Mouse (Mus musculus): ENCODE measurements around the gene Cntnap1. TPM values are rescaled to one million over a fixed set of nuclear protein-coding genes. Genes with fewer than 3 reads are reported as not detected.

The Cntnap1 gene
- polyA plus RNA-seq, 1 experiment from 2014 or later: 0.28 TPM

DNA sequence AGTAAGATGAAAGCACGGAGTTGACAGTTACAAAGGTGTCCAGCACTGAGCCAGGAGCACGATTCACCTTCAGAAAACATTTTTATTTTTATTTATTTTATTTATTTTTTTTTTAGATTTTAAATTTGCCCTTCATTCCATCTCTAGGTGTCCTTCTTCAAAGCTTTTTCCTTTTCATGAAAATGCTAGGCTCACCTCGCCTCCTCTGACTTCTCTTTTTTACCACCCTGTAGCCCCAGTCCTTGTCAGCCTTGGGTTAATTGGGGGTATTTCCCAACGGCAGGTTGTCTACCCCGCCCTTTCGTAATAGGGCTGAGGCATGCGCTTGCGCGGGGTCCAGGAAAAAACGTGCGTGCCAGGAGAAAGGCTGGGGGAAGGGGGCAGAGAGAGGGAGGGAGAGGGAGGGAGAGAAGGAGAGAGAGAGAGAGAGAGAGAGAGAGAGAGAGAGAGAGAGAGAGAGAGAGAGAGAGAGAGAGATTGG is 5.4 kb downstream of the Cntnap1 start:
- Histone ChIP-seq H3K9me3 (replicated peaks) (no peaks in the 10 kb centered on the region), H3K27ac (replicated peaks) (no peak overlapping the region; the same call in 1 of the 2 replicates), H3K36me3 (no peaks in the 10 kb centered on the region), H3K4me1 (peaks cover 80% of the 10 kb centered on the region), H3K27me3 (ENCODE audit: low read depth, poor library complexity, severe bottlenecking) (peaks cover 89% of the 10 kb centered on the region), H3K4me3 (peak overlapping the region; percentile 48)
- 10% methylated on average over 11 of the region's 11 CpGs for WGBS
- no peak for DNase-seq (ENCODE audit: low spot score)

DNA sequence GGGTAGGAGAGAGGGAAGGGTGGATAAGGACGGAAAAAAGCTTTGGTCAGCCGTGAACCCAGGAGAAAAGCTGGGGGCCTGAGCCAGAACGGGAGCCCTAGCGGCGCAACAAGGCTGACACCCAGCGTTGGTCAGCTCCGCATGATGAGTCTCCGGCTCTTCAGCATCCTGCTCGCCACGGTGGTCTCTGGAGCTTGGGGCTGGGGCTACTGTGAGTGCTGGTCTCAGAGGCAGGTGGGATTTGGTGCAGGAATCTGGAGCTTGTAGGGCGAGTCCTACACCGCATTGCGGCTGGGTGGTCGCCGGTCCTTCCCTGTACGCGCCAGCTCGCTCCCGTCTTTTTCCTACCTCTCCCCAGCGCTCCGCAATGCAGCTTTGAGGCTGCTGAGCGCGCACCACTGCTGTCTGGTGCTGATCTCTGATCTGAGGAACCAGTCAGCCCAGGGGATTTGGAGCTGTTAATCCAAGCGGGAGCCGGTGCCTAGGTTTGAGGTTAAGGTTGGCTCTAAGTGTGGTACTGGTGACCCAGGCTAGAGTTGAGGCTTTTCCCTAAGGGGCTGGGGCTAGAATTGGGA is 5.9 kb downstream of the Cntnap1 start:
- peak; percentile 57 for DNase-seq (ENCODE audit: low spot score)
- Histone ChIP-seq H3K27ac (replicated peaks) (peak overlapping the region; percentile 39; the same call in 1 of the 2 replicates), H3K36me3 (no peaks in the 10 kb centered on the region), H3K4me3 (peak overlapping the region; percentile 48), H3K9me3 (replicated peaks) (no peaks in the 10 kb centered on the region), H3K27me3 (ENCODE audit: low read depth, poor library complexity, severe bottlenecking) (peaks cover 86% of the 10 kb centered on the region), H3K4me1 (peaks cover 76% of the 10 kb centered on the region)
- WGBS: under 1% methylated on average over 25 of the region's 25 CpGs

DNA sequence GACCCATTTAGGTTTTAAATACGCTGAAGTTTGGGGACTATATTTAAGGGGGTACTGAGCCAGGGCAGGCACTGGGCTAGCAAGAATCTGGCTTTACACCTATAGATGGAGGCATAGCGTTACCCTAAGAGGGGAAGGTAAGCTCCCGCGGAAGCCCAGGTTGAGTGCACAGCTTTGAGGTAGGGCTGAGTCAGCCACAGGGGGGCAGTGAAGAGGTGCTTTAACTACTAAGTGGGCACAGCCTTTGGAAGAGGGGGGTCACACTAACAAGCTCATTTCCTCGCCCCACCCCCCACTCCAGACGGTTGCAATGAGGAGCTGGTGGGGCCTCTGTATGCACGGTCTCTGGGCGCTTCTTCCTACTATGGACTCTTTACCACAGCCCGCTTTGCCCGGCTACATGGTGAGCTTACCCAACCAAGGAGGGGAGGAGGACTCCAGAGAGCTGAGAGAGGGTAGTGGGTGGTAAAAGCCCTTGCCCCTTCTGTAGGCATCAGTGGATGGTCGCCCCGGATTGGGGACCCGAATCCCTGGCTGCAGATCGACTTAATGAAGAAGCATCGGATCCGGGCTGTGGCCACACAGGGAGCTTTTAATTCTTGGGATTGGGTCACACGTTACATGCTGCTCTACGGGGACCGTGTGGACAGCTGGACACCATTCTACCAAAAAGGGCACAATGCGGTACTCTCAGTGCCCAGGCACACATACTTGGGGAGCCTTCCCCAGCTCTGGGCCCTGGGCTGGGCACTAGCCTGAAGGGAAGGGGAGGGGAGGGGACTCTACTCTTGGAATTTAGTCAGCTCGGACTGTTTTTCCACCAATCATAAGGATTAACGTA is 6.8 kb downstream of the Cntnap1 start:
- peak overlapping the region; percentile 48 for H3K4me3 ChIP-seq
- H3K4me1 ChIP-seq: peaks cover 67% of the 10 kb centered on the region
- no peak overlapping the region for H3K27ac ChIP-seq (replicated peaks)
- H3K36me3 ChIP-seq: no peaks in the 10 kb centered on the region
- 28% methylated on average over 22 of the region's 22 CpGs for WGBS
- peaks cover 88% of the 10 kb centered on the region for H3K27me3 ChIP-seq (ENCODE audit: low read depth, poor library complexity, severe bottlenecking)
- H3K9me3 ChIP-seq (replicated peaks): no peaks in the 10 kb centered on the region
- no peak for DNase-seq (ENCODE audit: low spot score)

DNA sequence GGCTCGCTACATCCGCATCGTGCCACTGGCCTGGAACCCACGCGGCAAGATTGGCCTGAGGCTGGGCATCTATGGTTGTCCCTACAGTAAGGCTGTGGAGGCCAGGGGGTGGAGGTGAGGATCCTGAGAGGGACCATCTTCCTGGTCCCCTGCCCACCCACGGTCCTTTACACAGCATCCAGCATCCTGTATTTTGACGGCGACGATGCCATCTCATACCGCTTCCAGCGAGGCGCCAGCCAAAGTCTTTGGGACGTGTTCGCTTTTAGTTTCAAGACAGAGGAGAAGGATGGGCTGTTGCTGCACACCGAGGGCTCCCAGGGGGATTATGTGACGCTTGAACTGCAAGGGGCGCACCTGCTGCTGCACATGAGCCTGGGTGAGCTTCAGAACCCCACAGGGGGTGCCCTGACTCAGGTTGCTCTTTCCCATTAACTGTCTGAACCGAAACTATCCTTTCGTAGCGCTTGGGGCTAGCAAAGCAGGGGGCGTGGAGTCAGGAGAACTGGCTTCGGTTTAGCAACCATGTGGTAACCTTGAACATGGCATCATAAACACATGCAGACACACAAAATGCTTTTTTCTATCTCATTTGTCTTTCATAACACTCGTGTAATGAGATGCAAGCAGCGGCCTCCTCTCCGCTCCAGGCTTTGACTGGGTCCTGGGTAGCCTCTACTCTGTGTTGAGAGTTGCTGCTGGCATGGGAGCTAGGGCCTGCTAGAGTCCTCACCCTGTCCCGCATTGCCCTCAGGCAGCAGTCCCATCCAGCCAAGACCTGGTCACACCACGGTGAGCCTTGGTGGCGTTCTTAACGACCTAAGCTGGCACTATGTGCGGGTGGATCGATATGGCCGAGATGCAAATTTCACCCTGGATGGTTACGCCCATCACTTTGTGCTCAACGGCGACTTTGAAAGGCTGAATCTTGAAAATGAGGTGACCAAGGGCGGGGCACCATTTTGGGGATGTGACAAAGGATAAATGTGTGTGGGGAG is 8.0 kb downstream of the Cntnap1 start:
- DNase-seq (ENCODE audit: low spot score): no peak
- Histone ChIP-seq H3K36me3 (no peaks in the 10 kb centered on the region), H3K4me1 (peaks cover 62% of the 10 kb centered on the region), H3K9me3 (replicated peaks) (no peaks in the 10 kb centered on the region), H3K4me3 (peak overlapping the region; percentile 2; the same call in 1 of the 2 replicates), H3K27ac (replicated peaks) (no peak overlapping the region), H3K27me3 (ENCODE audit: low read depth, poor library complexity, severe bottlenecking) (peaks cover 87% of the 10 kb centered on the region)
- WGBS: 54% methylated on average over 36 of the region's 36 CpGs

DNA sequence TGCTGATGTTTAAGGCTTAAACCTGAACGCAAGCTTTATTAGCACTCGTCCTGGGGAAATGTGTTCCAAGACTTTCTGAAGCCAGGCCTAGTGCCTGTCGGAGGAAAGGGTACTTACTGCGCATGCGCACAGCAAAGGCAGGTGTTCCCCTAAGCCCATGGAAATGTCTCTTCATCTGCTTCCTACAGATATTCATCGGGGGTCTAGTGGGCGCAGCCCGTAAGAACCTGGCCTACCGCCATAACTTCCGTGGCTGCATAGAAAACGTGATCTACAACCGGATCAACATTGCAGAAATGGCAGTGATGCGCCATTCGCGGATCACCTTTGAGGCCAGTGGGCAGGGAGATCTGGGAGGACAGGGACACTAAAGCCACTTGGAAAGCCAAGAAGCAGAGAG is 9.0 kb downstream of the Cntnap1 start:
- H3K36me3 ChIP-seq: no peaks in the 10 kb centered on the region
- H3K27ac ChIP-seq (replicated peaks): no peak overlapping the region
- H3K27me3 ChIP-seq (ENCODE audit: low read depth, poor library complexity, severe bottlenecking): peaks cover 83% of the 10 kb centered on the region
- DNase-seq (ENCODE audit: low spot score): no peak
- H3K4me3 ChIP-seq: no peak overlapping the region
- no peaks in the 10 kb centered on the region for H3K9me3 ChIP-seq (replicated peaks)
- 85% methylated on average over 15 of the region's 15 CpGs for WGBS
- H3K4me1 ChIP-seq: peaks cover 58% of the 10 kb centered on the region

DNA sequence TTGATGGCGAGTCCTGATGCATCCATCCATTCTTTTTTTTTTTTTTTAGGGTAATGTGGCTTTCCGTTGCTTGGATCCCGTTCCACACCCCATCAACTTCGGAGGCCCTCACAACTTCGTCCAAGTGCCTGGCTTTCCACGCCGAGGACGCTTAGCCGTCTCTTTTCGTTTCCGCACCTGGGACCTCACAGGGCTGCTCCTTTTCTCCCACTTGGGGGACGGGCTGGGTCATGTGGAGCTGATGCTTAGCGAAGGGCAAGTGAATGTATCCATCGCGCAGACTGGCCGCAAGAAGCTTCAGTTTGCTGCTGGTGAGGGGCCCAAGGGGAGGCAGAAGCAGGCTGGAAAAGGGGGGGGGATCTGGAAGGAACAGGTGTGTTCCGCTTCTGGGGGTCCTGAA is 9.9 kb downstream of the Cntnap1 start:
- Histone ChIP-seq H3K36me3 (no peaks in the 10 kb centered on the region), H3K4me1 (peaks cover 49% of the 10 kb centered on the region), H3K4me3 (no peak overlapping the region), H3K27me3 (ENCODE audit: low read depth, poor library complexity, severe bottlenecking) (peaks cover 73% of the 10 kb centered on the region), H3K9me3 (replicated peaks) (no peaks in the 10 kb centered on the region), H3K27ac (replicated peaks) (no peak overlapping the region)
- DNase-seq (ENCODE audit: low spot score): no peak
- WGBS: 68% methylated on average over 17 of the region's 17 CpGs

DNA sequence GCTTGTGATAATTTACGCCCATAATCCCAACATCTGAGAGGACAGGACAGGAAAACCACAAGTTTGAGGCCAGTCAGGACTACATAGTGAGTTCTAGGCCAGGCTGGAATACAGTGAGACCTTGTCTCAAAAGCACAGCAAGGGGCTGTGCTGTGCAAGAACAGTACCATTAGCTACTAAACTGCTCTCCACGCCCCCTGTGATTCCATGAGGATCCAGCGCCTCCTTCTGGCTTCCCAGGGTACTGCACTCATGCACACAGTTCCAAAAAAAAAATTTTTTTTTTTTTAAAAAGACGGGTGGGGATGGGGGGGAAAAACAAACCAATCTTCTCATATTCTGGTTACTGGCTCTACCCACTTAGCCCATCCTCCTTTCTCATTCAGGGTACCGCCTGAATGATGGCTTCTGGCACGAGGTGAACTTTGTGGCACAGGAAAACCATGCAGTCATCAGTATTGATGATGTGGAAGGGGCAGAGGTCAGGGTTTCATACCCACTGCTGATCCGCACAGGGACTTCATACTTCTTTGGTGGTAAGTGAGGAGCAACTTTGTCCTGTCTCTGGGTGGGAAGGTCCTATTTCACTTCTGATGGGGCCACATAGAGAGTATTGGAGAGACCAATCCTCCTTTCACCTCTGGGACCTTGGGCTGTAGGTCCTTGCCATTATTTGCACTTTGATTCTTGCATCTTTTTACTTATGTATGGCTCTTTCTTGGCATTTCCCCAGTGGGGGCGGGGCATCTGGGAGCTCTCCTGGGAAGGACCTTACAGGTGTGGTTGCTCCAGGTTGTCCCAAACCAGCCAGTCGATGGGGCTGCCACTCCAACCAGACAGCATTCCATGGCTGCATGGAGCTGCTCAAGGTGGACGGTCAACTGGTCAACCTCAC is 10.8 kb downstream of the Cntnap1 start:
- Histone ChIP-seq H3K27me3 (ENCODE audit: low read depth, poor library complexity, severe bottlenecking) (peaks cover 65% of the 10 kb centered on the region), H3K4me3 (no peak overlapping the region), H3K27ac (replicated peaks) (no peak overlapping the region), H3K9me3 (replicated peaks) (no peaks in the 10 kb centered on the region), H3K36me3 (no peaks in the 10 kb centered on the region), H3K4me1 (peaks cover 42% of the 10 kb centered on the region)
- 45% methylated on average over 10 of the region's 10 CpGs for WGBS
- DNase-seq (ENCODE audit: low spot score): peak; percentile 69

DNA sequence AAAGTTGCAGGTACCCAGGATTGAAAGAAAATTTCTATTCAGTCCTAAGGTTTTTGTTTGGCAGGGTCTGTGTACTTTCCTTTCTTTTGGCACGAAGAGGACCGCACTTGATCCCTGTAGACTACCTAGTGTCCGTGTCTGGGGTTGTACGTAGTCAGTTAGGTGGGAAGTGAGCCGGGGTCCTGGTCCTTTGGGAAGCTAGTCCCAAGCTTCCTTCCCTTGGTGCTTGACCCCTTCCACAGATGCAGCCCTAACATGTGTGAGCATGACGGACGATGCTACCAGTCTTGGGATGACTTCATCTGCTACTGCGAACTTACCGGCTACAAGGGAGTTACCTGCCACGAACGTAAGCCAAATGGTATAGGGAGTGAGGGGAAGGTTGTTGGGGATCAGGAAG is 11.6 kb downstream of the Cntnap1 start:
- no peak for DNase-seq (ENCODE audit: low spot score)
- Histone ChIP-seq H3K27ac (replicated peaks) (no peak overlapping the region), H3K9me3 (replicated peaks) (no peaks in the 10 kb centered on the region), H3K4me3 (no peak overlapping the region), H3K27me3 (ENCODE audit: low read depth, poor library complexity, severe bottlenecking) (peaks cover 56% of the 10 kb centered on the region), H3K36me3 (no peaks in the 10 kb centered on the region), H3K4me1 (peaks cover 34% of the 10 kb centered on the region)
- WGBS: 91% methylated on average over 11 of the region's 11 CpGs

DNA sequence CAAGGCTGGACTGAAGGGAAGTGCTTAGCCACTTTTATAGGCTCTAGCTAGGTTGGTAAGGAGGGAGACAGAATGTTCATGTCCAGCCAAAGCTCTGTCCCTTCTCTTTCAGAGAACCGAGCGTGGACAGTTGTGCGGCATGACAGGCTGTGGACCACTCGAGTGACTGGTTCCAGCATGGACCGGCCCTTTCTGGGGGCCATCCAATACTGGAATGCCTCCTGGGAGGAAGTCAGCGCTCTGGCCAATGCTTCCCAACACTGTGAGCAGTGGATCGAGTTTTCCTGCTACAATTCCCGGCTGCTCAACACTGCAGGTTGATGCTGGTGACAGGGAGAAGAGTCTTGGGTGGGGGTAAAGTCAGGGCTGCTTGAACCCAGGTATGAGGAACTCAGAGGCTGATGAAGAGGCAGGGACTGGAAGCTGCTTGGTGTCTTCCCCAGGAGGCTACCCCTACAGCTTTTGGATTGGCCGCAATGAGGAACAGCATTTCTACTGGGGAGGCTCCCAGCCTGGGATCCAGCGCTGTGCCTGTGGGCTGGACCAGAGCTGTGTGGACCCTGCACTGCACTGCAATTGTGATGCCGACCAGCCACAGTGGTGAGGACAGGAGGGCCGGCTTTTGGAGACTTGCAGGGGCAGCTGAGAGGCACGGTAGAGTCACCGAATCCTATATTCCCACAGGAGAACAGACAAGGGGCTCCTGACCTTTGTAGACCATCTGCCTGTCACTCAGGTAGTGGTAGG is 12.6 kb downstream of the Cntnap1 start:
- Histone ChIP-seq H3K4me3 (no peak overlapping the region), H3K4me1 (peaks cover 26% of the 10 kb centered on the region), H3K9me3 (replicated peaks) (no peaks in the 10 kb centered on the region), H3K27ac (replicated peaks) (no peak overlapping the region), H3K27me3 (ENCODE audit: low read depth, poor library complexity, severe bottlenecking) (peaks cover 46% of the 10 kb centered on the region), H3K36me3 (no peaks in the 10 kb centered on the region)
- WGBS: 82% methylated on average over 14 of the region's 14 CpGs
- no peak for DNase-seq (ENCODE audit: low spot score)

DNA sequence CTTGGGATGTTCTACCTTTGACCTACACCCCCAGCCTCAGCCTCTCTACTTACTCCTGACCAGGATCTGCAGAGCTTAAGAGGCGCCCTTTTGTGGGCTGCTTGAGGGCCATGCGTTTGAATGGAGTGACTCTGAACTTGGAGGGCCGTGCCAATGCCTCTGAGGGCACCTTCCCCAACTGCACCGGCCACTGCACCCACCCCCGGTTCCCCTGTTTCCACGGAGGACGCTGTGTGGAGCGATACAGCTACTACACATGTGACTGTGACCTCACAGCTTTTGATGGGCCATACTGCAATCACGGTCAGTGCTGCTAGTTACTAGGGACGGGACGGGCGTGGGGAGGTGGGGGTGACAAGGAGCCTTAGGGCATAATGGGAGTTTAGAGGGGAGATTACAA is 14.7 kb downstream of the Cntnap1 start:
- Histone ChIP-seq H3K9me3 (replicated peaks) (no peaks in the 10 kb centered on the region), H3K36me3 (no peaks in the 10 kb centered on the region), H3K4me3 (no peak overlapping the region), H3K27ac (replicated peaks) (no peak overlapping the region), H3K4me1 (peaks cover 38% of the 10 kb centered on the region), H3K27me3 (ENCODE audit: low read depth, poor library complexity, severe bottlenecking) (peaks cover 28% of the 10 kb centered on the region)
- no peak for DNase-seq (ENCODE audit: low spot score)
- 92% methylated on average over 12 of the region's 12 CpGs for WGBS

DNA sequence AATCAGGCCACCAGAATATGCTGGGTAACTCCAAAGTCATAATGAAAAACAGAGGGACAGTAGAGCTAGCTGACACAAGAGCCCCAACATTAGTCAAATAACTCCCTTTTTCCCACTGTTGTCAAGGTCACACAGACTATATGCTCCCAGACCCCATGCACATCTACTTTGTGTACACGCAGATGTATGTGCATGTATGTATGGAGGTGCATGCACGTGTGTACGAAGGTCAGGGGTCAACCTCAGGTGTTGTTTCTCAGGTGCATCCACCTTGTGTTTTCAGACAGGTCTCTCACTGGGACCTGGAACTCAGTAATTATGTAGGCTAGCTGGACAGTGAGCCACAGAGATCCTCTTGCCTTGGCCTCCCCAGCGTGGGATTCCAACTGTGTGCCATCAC is 15.1 kb downstream of the Cntnap1 start:
- 91% methylated on average over 4 of the region's 4 CpGs for WGBS

More for the DNA sequence above, 15.1 kb downstream of the Cntnap1 start:
- peaks cover 40% of the 10 kb centered on the region for H3K4me1 ChIP-seq
- no peaks in the 10 kb centered on the region for H3K36me3 ChIP-seq
- H3K27ac ChIP-seq (replicated peaks): no peak overlapping the region
- H3K27me3 ChIP-seq (ENCODE audit: low read depth, poor library complexity, severe bottlenecking): peaks cover 24% of the 10 kb centered on the region
- DNase-seq (ENCODE audit: low spot score): no peak
- H3K4me3 ChIP-seq: no peak overlapping the region
- H3K9me3 ChIP-seq (replicated peaks): no peaks in the 10 kb centered on the region

Data from midbrain, embryonic 10.5 days (tissue).